Mouse (Mus musculus): Measurements from ENCODE around the gene Tmem176a.

GRCm38 (mm10) chr6:48895941-48896340 lies 55.2 kb downstream of the Tmem176a start:
- TF ChIP-seq MYOG (IDR thresholded peaks at IDR 0.05; ENCODE audit: control insufficient read depth, extremely low read depth, insufficient read length) (no peak), USF1 (IDR thresholded peaks at IDR 0.05; ENCODE audit: low read depth) (no peak), CTCF (IDR thresholded peaks at IDR 0.05; ENCODE audit: control insufficient read depth, insufficient read depth, insufficient read length) (no peak), FOSL1 (IDR thresholded peaks at IDR 0.05; ENCODE audit: insufficient read depth, low read length, poor library complexity, severe bottlenecking) (no peak), CEBPB (IDR thresholded peaks at IDR 0.05; ENCODE audit: low read depth) (no peak), MYOD1 (IDR thresholded peaks at IDR 0.05; ENCODE audit: control insufficient read depth, insufficient read length, low read depth) (no peak), MAX (IDR thresholded peaks at IDR 0.05) (no peak)
